Mouse (Mus musculus) adrenal gland, postnatal 14 days (tissue): ENCODE measurements at regions not wholly inside any gene's neighbourhood (a gene's known extent, or its start where the extent isn't known, plus 50 kb on each side); places are given as distances from the start of the nearest gene placed in this dataset.
A peak's percentile ranks its signal among the peaks of the same experiment; 100 is the strongest.

Source experiments
- DNase-seq: peaks from one replicate; pipeline ENCODE4 v3.0.0; 2021; ENCODE audit warnings: mixed read lengths

- DNase-seq: no peak
These were observed 64.5 kb upstream of the Lmo2 start for GRCm38 (mm10) chr2:103893159-103893740.

GRCm38 (mm10) chr2:103893805-103894204 is 64.0 kb upstream of the Lmo2 start:
- DNase-seq: no peak

GRCm38 (mm10) chr2:103894981-103895676 is 62.7 kb upstream of the Lmo2 start:
- peak; percentile 16 for DNase-seq

GRCm38 (mm10) chr2:103896160-103896559 is 61.6 kb upstream of the Lmo2 start:
- peak; percentile 79 for DNase-seq

GRCm38 (mm10) chr2:103896814-103897213 is 61.0 kb upstream of the Lmo2 start:
- no peak for DNase-seq

- DNase-seq: peak; percentile 28
These were observed 58.1 kb upstream of the Lmo2 start for GRCm38 (mm10) chr2:103899713-103900112.

GRCm38 (mm10) chr2:103900384-103900783 is 57.4 kb upstream of the Lmo2 start:
- peak; percentile 64 for DNase-seq

GRCm38 (mm10) chr2:103901457-103901856 is 56.3 kb upstream of the Lmo2 start:
- peak; percentile 42 for DNase-seq

- no peak for DNase-seq
These were observed 55.0 kb upstream of the Lmo2 start for GRCm38 (mm10) chr2:103902777-103903176.

- DNase-seq: no peak
These were observed 52.1 kb upstream of the Lmo2 start for GRCm38 (mm10) chr2:103905681-103906080.

- DNase-seq: no peak
These were observed 51.1 kb upstream of the Lmo2 start for GRCm38 (mm10) chr2:103906581-103907184.
